Mouse (Mus musculus) CH12.LX (cell line): ENCODE data around the gene Pabpn1l. TPM values are rescaled to one million over a fixed set of nuclear protein-coding genes. Genes with fewer than 3 reads are reported as not detected.

Experiments used
- DNase-seq: peaks from one replicate; pipeline ENCODE4 v3.0.0-alpha.2; 2013; ENCODE audit errors: extremely low read depth
- H3K27ac ChIP-seq: 2 replicates; pipeline ENCODE4 v1.5.1; 2012; ENCODE audit warnings: low read depth, mild to moderate bottlenecking, control low read depth, moderate library complexity; ENCODE audit not compliant: insufficient read depth
- H3K27me3 ChIP-seq: replicated peaks from 2 replicates; pipeline ENCODE3; 2012; ENCODE audit warnings: inconsistent platforms
- H3K36me3 ChIP-seq, 2 experiments: replicated peaks in 1 of 2; 2 replicates each; pipeline versions ENCODE3 to v1.6.1; 2012; ENCODE audit warnings: inconsistent platforms in 1 of 2, low read length in 1 of 2, mild to moderate bottlenecking in 1 of 2, mixed read lengths in 1 of 2, moderate library complexity in 1 of 2; ENCODE audit not compliant: control insufficient read depth in 1 of 2, insufficient read depth in 1 of 2
- H3K4me1 ChIP-seq, 2 experiments: 2 replicates each; pipeline ENCODE4 v1.6.1; 2012; ENCODE audit warnings: inconsistent platforms in 1 of 2, moderate library complexity in 1 of 2; ENCODE audit not compliant: insufficient read depth in 2 of 2, control insufficient read depth in 1 of 2
- H3K4me2 ChIP-seq: 2 replicates; pipeline ENCODE4 v1.6.1; 2012; ENCODE audit warnings: low read depth, mild to moderate bottlenecking, control low read depth; ENCODE audit not compliant: poor library complexity, insufficient read depth, severe bottlenecking
- H3K4me3 ChIP-seq, 3 experiments: fragments of 150-350 bp in 1 of 3; sonication (generic) in 1 of 3; replicated peaks in 1 of 3; 2 replicates each; pipeline versions ENCODE3 to v1.5.1; 2011 to 2012; ENCODE audit warnings: low read depth in 2 of 3, low read length in 2 of 3, mild to moderate bottlenecking in 2 of 3, moderate library complexity in 2 of 3, control low read depth in 1 of 3, improper control_type of control experiment in 1 of 3, inconsistent platforms in 1 of 3, mixed read lengths in 1 of 3; ENCODE audit not compliant: poor library complexity in 1 of 3
- H3K79me2 ChIP-seq: replicated peaks from 2 replicates; pipeline ENCODE4 v1.6.1; 2012; ENCODE audit warnings: mild to moderate bottlenecking, moderate library complexity; ENCODE audit not compliant: control insufficient read depth, poor library complexity, insufficient read depth, severe bottlenecking; ENCODE audit errors: extremely low read depth
- H3K9ac ChIP-seq: 2 replicates; pipeline ENCODE4 v1.6.1; 2012; ENCODE audit warnings: low read depth, mild to moderate bottlenecking, control low read depth, moderate library complexity; ENCODE audit not compliant: insufficient read depth
- H3K9me3 ChIP-seq: replicated peaks from 2 replicates; pipeline ENCODE3; 2012; ENCODE audit warnings: low read length, inconsistent platforms, mixed read lengths
- BHLHE40 ChIP-seq: IDR thresholded peaks from 2 replicates; pipeline ENCODE4 v1.6.1; 2011; ENCODE audit warnings: mild to moderate bottlenecking, low read depth, low read length, improper control_type of control experiment
- CHD1 ChIP-seq: IDR thresholded peaks from 2 replicates; pipeline ENCODE4 v1.6.1; 2012; ENCODE audit warnings: low read depth, low read length, improper control_type of control experiment, inconsistent platforms
- CHD2 ChIP-seq: IDR thresholded peaks from 2 replicates; pipeline ENCODE4 v1.6.1; 2011; ENCODE audit warnings: low read length, improper control_type of control experiment
- CTCF ChIP-seq, 2 experiments: IDR thresholded peaks in 1 of 2; conservative IDR thresholded peaks in 1 of 2; 2 replicates each; pipeline ENCODE4 v1.5.1; 2011 to 2012; ENCODE audit warnings: low read depth in 2 of 2, low read length in 2 of 2, improper control_type of control experiment in 1 of 2, inconsistent platforms in 1 of 2, mild to moderate bottlenecking in 1 of 2, moderate library complexity in 1 of 2
- E2F4 ChIP-seq: IDR thresholded peaks from 2 replicates; pipeline ENCODE4 v1.6.1; 2011; ENCODE audit warnings: low read depth, low read length, improper control_type of control experiment; ENCODE audit not compliant: insufficient replicate concordance
- ELF1 ChIP-seq: IDR thresholded peaks from 2 replicates; pipeline ENCODE4 v1.6.1; 2014; ENCODE audit warnings: low read depth, mild to moderate bottlenecking, inconsistent platforms, low read length, improper control_type of control experiment
- EP300 ChIP-seq: IDR thresholded peaks from 2 replicates; pipeline ENCODE4 v1.6.1; 2011; ENCODE audit warnings: low read length, improper control_type of control experiment
- ETS1 ChIP-seq: conservative IDR thresholded peaks from 2 replicates; pipeline ENCODE4 v1.6.1; 2012; ENCODE audit warnings: low read depth, mild to moderate bottlenecking, inconsistent platforms, low read length, improper control_type of control experiment, moderate library complexity
- GABPA ChIP-seq: IDR thresholded peaks from 2 replicates; pipeline ENCODE4 v1.6.1; 2012; ENCODE audit warnings: low read depth, low read length, improper control_type of control experiment, inconsistent platforms; ENCODE audit not compliant: insufficient replicate concordance
- HCFC1 ChIP-seq: IDR thresholded peaks from 2 replicates; pipeline ENCODE4 v1.6.1; 2012; ENCODE audit warnings: low read depth, mild to moderate bottlenecking, inconsistent platforms, low read length, improper control_type of control experiment
- IRF4 ChIP-seq: IDR thresholded peaks from 2 replicates; pipeline ENCODE4 v1.6.1; 2014; ENCODE audit warnings: low read depth, mild to moderate bottlenecking, inconsistent platforms, low read length, improper control_type of control experiment
- JUN ChIP-seq: IDR thresholded peaks from 2 replicates; pipeline ENCODE4 v1.6.1; 2011; ENCODE audit warnings: low read depth, mild to moderate bottlenecking, low read length, improper control_type of control experiment, moderate library complexity; ENCODE audit not compliant: insufficient read depth
- JUND ChIP-seq: conservative IDR thresholded peaks from 2 replicates; pipeline ENCODE4 v1.6.1; 2011; ENCODE audit warnings: low read depth, low read length, improper control_type of control experiment
- KAT2A ChIP-seq: IDR thresholded peaks from 2 replicates; pipeline ENCODE4 v1.6.1; 2012; ENCODE audit warnings: low read length, improper control_type of control experiment, inconsistent platforms; ENCODE audit not compliant: insufficient replicate concordance
- MAFK ChIP-seq: IDR thresholded peaks from 2 replicates; pipeline ENCODE4 v1.6.1; 2011; ENCODE audit warnings: low read length, improper control_type of control experiment; ENCODE audit not compliant: insufficient replicate concordance
- MAX ChIP-seq: IDR thresholded peaks from 2 replicates; pipeline ENCODE4 v1.6.1; 2011; ENCODE audit warnings: low read length, improper control_type of control experiment
- MAZ ChIP-seq: IDR thresholded peaks from 2 replicates; pipeline ENCODE4 v1.6.1; 2012; ENCODE audit warnings: low read depth, mild to moderate bottlenecking, inconsistent platforms, low read length, improper control_type of control experiment, moderate library complexity
- MEF2A ChIP-seq: IDR thresholded peaks from 2 replicates; pipeline ENCODE4 v1.6.1; 2014; ENCODE audit warnings: low read depth, mild to moderate bottlenecking, inconsistent platforms, low read length, improper control_type of control experiment, borderline replicate concordance
- MXI1 ChIP-seq: IDR thresholded peaks from 2 replicates; pipeline ENCODE4 v1.6.1; 2011; ENCODE audit warnings: mild to moderate bottlenecking, low read depth, low read length, improper control_type of control experiment
- MYC ChIP-seq: IDR thresholded peaks from 2 replicates; pipeline ENCODE4 v1.6.1; 2011; ENCODE audit warnings: low read depth, mild to moderate bottlenecking, improper control_type of control experiment, low read length
- NELFE ChIP-seq: IDR thresholded peaks from 2 replicates; pipeline ENCODE4 v1.6.1; 2011; ENCODE audit warnings: low read depth, low read length, improper control_type of control experiment
- NRF1 ChIP-seq: IDR thresholded peaks from 2 replicates; pipeline ENCODE4 v1.6.1; 2014; ENCODE audit warnings: low read depth, mild to moderate bottlenecking, inconsistent platforms, low read length, improper control_type of control experiment, moderate library complexity
- PAX5 ChIP-seq: IDR thresholded peaks from 2 replicates; pipeline ENCODE4 v1.6.1; 2012; ENCODE audit warnings: low read length, inconsistent platforms, mixed read lengths
- POLR2A ChIP-seq: IDR thresholded peaks from 2 replicates; pipeline ENCODE4 v1.6.1; 2011; ENCODE audit warnings: low read depth, mild to moderate bottlenecking, improper control_type of control experiment, low read length
- POLR2AphosphoS2 ChIP-seq: IDR thresholded peaks from 2 replicates; pipeline ENCODE4 v1.6.1; 2011; ENCODE audit warnings: low read depth, low read length, improper control_type of control experiment
- RAD21 ChIP-seq: IDR thresholded peaks from 2 replicates; pipeline ENCODE4 v1.6.1; 2011; ENCODE audit warnings: low read depth, mild to moderate bottlenecking, low read length, improper control_type of control experiment, moderate library complexity
- RCOR1 ChIP-seq: conservative IDR thresholded peaks from 2 replicates; pipeline ENCODE4 v1.6.1; 2012; ENCODE audit warnings: low read depth, mild to moderate bottlenecking, inconsistent platforms, low read length, improper control_type of control experiment
- SIN3A ChIP-seq: IDR thresholded peaks from 2 replicates; pipeline ENCODE4 v1.6.1; 2012; ENCODE audit warnings: low read length, improper control_type of control experiment, inconsistent platforms
- SMC3 ChIP-seq: IDR thresholded peaks from 2 replicates; pipeline ENCODE4 v1.6.1; 2011; ENCODE audit warnings: low read depth, low read length, improper control_type of control experiment
- TBP ChIP-seq: conservative IDR thresholded peaks from 2 replicates; pipeline ENCODE4 v1.6.1; 2011; ENCODE audit warnings: low read depth, low read length, improper control_type of control experiment
- TCF12 ChIP-seq: IDR thresholded peaks from 2 replicates; pipeline ENCODE4 v1.6.1; 2014; ENCODE audit warnings: low read depth, mild to moderate bottlenecking, inconsistent platforms, low read length, improper control_type of control experiment
- UBTF ChIP-seq: IDR thresholded peaks from 2 replicates; pipeline ENCODE4 v1.6.1; 2012; ENCODE audit warnings: low read depth, mild to moderate bottlenecking, inconsistent platforms, low read length, improper control_type of control experiment, moderate library complexity
- USF1 ChIP-seq: IDR thresholded peaks from 2 replicates; pipeline ENCODE4 v1.6.1; 2014; ENCODE audit warnings: low read depth, mild to moderate bottlenecking, inconsistent platforms, low read length, improper control_type of control experiment
- USF2 ChIP-seq: conservative IDR thresholded peaks from 2 replicates; pipeline ENCODE4 v1.6.1; 2011; ENCODE audit warnings: low read depth, low read length, improper control_type of control experiment
- ZC3H11A ChIP-seq: IDR thresholded peaks from 2 replicates; pipeline ENCODE4 v1.6.1; 2012; ENCODE audit warnings: low read depth, mild to moderate bottlenecking, inconsistent platforms, low read length, improper control_type of control experiment
- ZKSCAN1 ChIP-seq: IDR thresholded peaks from 2 replicates; pipeline ENCODE4 v1.6.1; 2012; ENCODE audit warnings: low read depth, inconsistent platforms, low read length, improper control_type of control experiment, borderline replicate concordance
- ZMIZ1 ChIP-seq: IDR thresholded peaks from 2 replicates; pipeline ENCODE4 v1.6.1; 2012; ENCODE audit warnings: low read depth, mild to moderate bottlenecking, inconsistent platforms, low read length, improper control_type of control experiment
- ZNF384 ChIP-seq: IDR thresholded peaks from 2 replicates; pipeline ENCODE4 v1.6.1; 2012; ENCODE audit warnings: low read depth, low read length, improper control_type of control experiment, inconsistent platforms
- dilution Hi-C: fragments of 300-500 bp; cut with MboI; formaldehyde crosslinking; loops from 2 replicates; pipeline ENCODE4 v1.14.3; 2020; ENCODE audit warnings: low sequenced_read_pairs; ENCODE audit not compliant: extremely low pct_unique_long_range_greater_than_20kb, extremely low pct_ligation_motif_present
- in situ Hi-C: fragments of 300-500 bp; cut with MboI; formaldehyde crosslinking; loops from 3 replicates; pipeline ENCODE4 v1.14.3; 2019; ENCODE audit warnings: low sequenced_read_pairs, low pct_ligation_motif_present, low pct_unique_long_range_greater_than_20kb, mixed read lengths
- polyA plus RNA-seq: library from polyadenylated mRNA; unstranded; fragments of >175 nt; gene quantifications from 2 replicates; pipeline ENCODE4 v1.2.1, GENCODE M21; 2012; ENCODE audit warnings: low read depth; ENCODE audit not compliant: insufficient read length
- total RNA-seq, 2 experiments: library from RNA; depleted of rRNA; stranded (reverse); fragments of 300-350 nt in 1 of 2; fragments of >200 nt in 1 of 2; gene quantifications; 2 replicates each; pipeline ENCODE4 v1.2.3; 2012 to 2014

Pabpn1l gene
- total and polyA plus RNA-seq, 3 experiments: not detected

- dilution Hi-C loops (no loop called here), in situ Hi-C loops (no loop called here)
- Histone ChIP-seq H3K27ac (peak overlapping the region; percentile 50), H3K79me2 (no peaks in the 10 kb centered on the region), H3K4me2 (peak overlapping the region; percentile 74), H3K27me3 (no peaks in the 10 kb centered on the region), H3K4me3 (no peak overlapping the region), H3K9ac (peak overlapping the region; percentile 2; the same call in 1 of the 2 replicates), H3K4me1 (peaks cover 7 to 73% of the 10 kb centered on the region in 2 experiments), H3K36me3 (peaks cover 12 to 40% of the 10 kb centered on the region in 2 experiments), H3K9me3 (no peaks in the 10 kb centered on the region)
- DNase-seq: peak; percentile 64
- no peak for TF ChIP-seq JUND
- peak; percentile 89 for TF ChIP-seq MXI1
- TF ChIP-seq SMC3: no peak; the same call in 1 of the 2 replicates
- TF ChIP-seq PAX5: no peak
- TF ChIP-seq POLR2AphosphoS2: no peak
- TF ChIP-seq ELF1: no peak
- TF ChIP-seq SIN3A: 0 out of 2 replicates have a peak, but pooled peaks have one; percentile 56
- TF ChIP-seq ZC3H11A: no peak
- TF ChIP-seq ETS1: peak; percentile 49; the same call in 1 of the 2 replicates
- no peak for TF ChIP-seq USF1
- no peak for TF ChIP-seq KAT2A
- TF ChIP-seq ZKSCAN1: no peak
- 0 out of 2 replicates have a peak, but pooled peaks have one; percentile 43 for TF ChIP-seq MAZ
- 0 out of 2 replicates have a peak, but pooled peaks have one; percentile 55 for TF ChIP-seq ZNF384
- TF ChIP-seq NELFE: no peak
- no peak for TF ChIP-seq NRF1
- peak; percentile 61 for TF ChIP-seq BHLHE40
- TF ChIP-seq MYC: peak; percentile 95
- no peak for TF ChIP-seq HCFC1
- no peak for TF ChIP-seq E2F4
- TF ChIP-seq GABPA: no peak
- no peak for TF ChIP-seq ZMIZ1
- TF ChIP-seq MEF2A: peak; percentile 90
- TF ChIP-seq TCF12: peak; percentile 62
- peak; percentile 90 for TF ChIP-seq MAX
- no peak for TF ChIP-seq UBTF
- peak; percentile 67 for TF ChIP-seq EP300
- TF ChIP-seq IRF4: peak; percentile 80
- 0 out of 2 replicates have a peak, but pooled peaks have one; percentile 50 for TF ChIP-seq TBP
- no peak for TF ChIP-seq USF2
- TF ChIP-seq POLR2A: peak; percentile 57
- TF ChIP-seq CTCF (conservative IDR thresholded peaks at IDR 0.05 in 1 of 2, IDR thresholded peaks at IDR 0.05 in 1 of 2; ENCODE audit: low read depth in 2 of 2, low read length in 2 of 2): no peak
- TF ChIP-seq RAD21: no peak
- no peak for TF ChIP-seq JUN
- no peak for TF ChIP-seq MAFK
- TF ChIP-seq CHD1: no peak
- no peak for TF ChIP-seq RCOR1
- peak; percentile 33; the same call in 1 of the 2 replicates for TF ChIP-seq CHD2
- TF ChIP-seq, all 38 proteins: peak for 15
These were observed 17.2 kb downstream of the Pabpn1l start for GRCm38 (mm10) chr8:122605367-122605766.
